Mouse (Mus musculus) midbrain, embryonic 12.5 days (tissue): ENCODE results near the gene Tas2r105. TPM values are rescaled to one million over a fixed set of nuclear protein-coding genes. Genes with fewer than 3 reads are reported as not detected.

Source experiments
- ATAC-seq: fragments of 200-750 bp; cut with Nextera tagmentation; 2 replicates; pipeline ENCODE4 v1.8.0; 2017; ENCODE audit warnings: low read depth, moderate TSS enrichment, moderate library complexity; ENCODE audit not compliant: low FRiP score
- H3K27ac ChIP-seq: fragments of 300-500 bp; sonication (generic); replicated peaks from 2 replicates; pipeline ENCODE4 v1.5.1; 2016; ENCODE audit warnings: mild to moderate bottlenecking
- H3K27me3 ChIP-seq: fragments of 300-500 bp; sonication (generic); 2 replicates; pipeline ENCODE4 v1.6.1; 2016; ENCODE audit warnings: mild to moderate bottlenecking
- H3K36me3 ChIP-seq: fragments of 300-500 bp; sonication (generic); 2 replicates; pipeline ENCODE4 v1.6.1; 2016
- H3K4me1 ChIP-seq: fragments of 300-500 bp; sonication (generic); 2 replicates; pipeline ENCODE4 v1.6.1; 2016
- H3K4me2 ChIP-seq: fragments of 300-500 bp; sonication (generic); replicated peaks from 2 replicates; pipeline ENCODE4 v1.6.1; 2016; ENCODE audit warnings: mild to moderate bottlenecking, moderate library complexity
- H3K4me3 ChIP-seq: fragments of 300-500 bp; sonication (generic); 2 replicates; pipeline ENCODE4 v1.5.1; 2016; ENCODE audit warnings: mild to moderate bottlenecking
- H3K9ac ChIP-seq: fragments of 300-500 bp; sonication (generic); replicated peaks from 2 replicates; pipeline ENCODE4 v1.6.1; 2016; ENCODE audit warnings: mild to moderate bottlenecking, moderate library complexity
- H3K9me3 ChIP-seq: fragments of 300-500 bp; sonication (generic); 2 replicates; pipeline ENCODE4 v1.6.1; 2016; ENCODE audit warnings: mild to moderate bottlenecking
- WGBS: fragments of 180-500 bp; shearing (Covaris S2); methylation state at CpG from one replicate; pipeline ENCODE4 v1.1.7; 2016; 5-methylcytosine and 5-hydroxymethylcytosine counted together
- polyA plus RNA-seq: library from polyadenylated mRNA; unstranded; fragments of >200 nt; fragmentation: Nextera tagmentation; extraction: Ambion mirVana; gene quantifications from 2 replicates; pipeline ENCODE4 v1.2.1, GENCODE M21; 2016

Gene Tas2r105
- polyA plus RNA-seq, result not detected in 2 replicates

- Histone ChIP-seq H3K4me2 (no peak within 1 kb of the TSS), H3K4me3 (no peak within 1 kb of the TSS), H3K9ac (no peak within 1 kb of the TSS), H3K4me1 (no peaks in the 10 kb centered on the region), H3K9me3 (peaks cover 5% of the 10 kb centered on the region; the same call in 1 of the 2 replicates), H3K36me3 (no peaks in the 10 kb centered on the region), H3K27ac (no peak within 1 kb of the TSS), H3K27me3 (no peaks in the 10 kb centered on the region)
- no peak for ATAC-seq
- 75% methylated on average over 1 of the region's 1 CpGs for WGBS
Measured at GRCm38 (mm10) chr6:131687395-131687794, at the start of gene Tas2r105. Gene Tas2r105 (minus strand): TSS chr6:131687495.

- no peak overlapping the region for H3K9ac ChIP-seq
- H3K4me1 ChIP-seq, result no peaks in the 10 kb centered on the region
- H3K27ac ChIP-seq, result no peak overlapping the region
- H3K4me3 ChIP-seq, result no peak overlapping the region
- H3K27me3 ChIP-seq, result no peaks in the 10 kb centered on the region
- 50% methylated on average over 7 of the region's 7 CpGs for WGBS
- no peaks in the 10 kb centered on the region for H3K36me3 ChIP-seq
- peaks cover 7% of the 10 kb centered on the region; the same call in 1 of the 2 replicates for H3K9me3 ChIP-seq
- no peak for ATAC-seq
- no peak overlapping the region for H3K4me2 ChIP-seq
Measured at GRCm38 (mm10) chr6:131712803-131713202, 25.5 kb upstream of the Tas2r105 start.

- Histone ChIP-seq H3K36me3 (no peaks in the 10 kb centered on the region), H3K27me3 (no peaks in the 10 kb centered on the region), H3K4me3 (no peak within 1 kb of the TSS), H3K4me1 (no peaks in the 10 kb centered on the region), H3K9ac (no peak within 1 kb of the TSS), H3K27ac (no peak within 1 kb of the TSS), H3K4me2 (no peak within 1 kb of the TSS), H3K9me3 (peaks cover 5% of the 10 kb centered on the region; the same call in 1 of the 2 replicates)
- ATAC-seq, result no peak
Measured at GRCm38 (mm10) chr6:131689963-131690362, 2.7 kb upstream of the Tas2r105 start, which contains the start of gene Tas2r114. Gene Tas2r114 (minus strand): TSS chr6:131690063.

- Histone ChIP-seq H3K4me1 (no peaks in the 10 kb centered on the region), H3K9me3 (no peaks in the 10 kb centered on the region), H3K27ac (no peak within 1 kb of the TSS), H3K9ac (no peak within 1 kb of the TSS), H3K4me2 (no peak within 1 kb of the TSS), H3K27me3 (no peaks in the 10 kb centered on the region), H3K4me3 (no peak within 1 kb of the TSS), H3K36me3 (no peaks in the 10 kb centered on the region)
- no peak for ATAC-seq
- WGBS, result 80% methylated on average over 1 of the region's 1 CpGs
Measured at GRCm38 (mm10) chr6:131685644-131686043, 1.7 kb downstream of the Tas2r105 start, which contains the start of gene Tas2r104. Gene Tas2r104 (minus strand): TSS chr6:131685744.

GRCm38 (mm10) chr6:131678786-131679185, 8.5 kb downstream of the Tas2r105 start, which contains the start of gene Tas2r106:
Gene Tas2r106 (minus strand): TSS chr6:131678886.
- no peak within 1 kb of the TSS for H3K4me2 ChIP-seq
- no peak within 1 kb of the TSS for H3K4me3 ChIP-seq
- WGBS, result 78% methylated on average over 3 of the region's 3 CpGs
- 0 out of 2 replicates have a peak, but pooled peaks cover 7% of the 10 kb centered on the region for H3K9me3 ChIP-seq
- H3K4me1 ChIP-seq, result no peaks in the 10 kb centered on the region
- H3K36me3 ChIP-seq, result no peaks in the 10 kb centered on the region
- ATAC-seq, result no peak
- H3K27ac ChIP-seq, result no peak within 1 kb of the TSS
- H3K9ac ChIP-seq, result no peak within 1 kb of the TSS
- H3K27me3 ChIP-seq, result no peaks in the 10 kb centered on the region

- Histone ChIP-seq H3K27me3 (no peaks in the 10 kb centered on the region), H3K9ac (no peak within 1 kb of the TSS), H3K27ac (no peak within 1 kb of the TSS), H3K4me1 (no peaks in the 10 kb centered on the region), H3K9me3 (peaks cover 15% of the 10 kb centered on the region), H3K36me3 (no peaks in the 10 kb centered on the region), H3K4me3 (no peak within 1 kb of the TSS), H3K4me2 (no peak within 1 kb of the TSS)
- ATAC-seq, result no peak
Measured at GRCm38 (mm10) chr6:131660049-131660448, 27.2 kb downstream of the Tas2r105 start, which contains the start of gene Tas2r107. Gene Tas2r107 (minus strand): TSS chr6:131660149.

Other genes with a start within 250 kb of the Tas2r105 start
- not detected in 2 replicates for gene 5430401F13Rik, start 201.1 kb downstream of the Tas2r105 start, polyA plus RNA-seq
- not detected in 2 replicates for gene Gm6619, start 201.1 kb downstream of the Tas2r105 start, polyA plus RNA-seq
- not detected in 2 replicates for gene Tas2r130, start 56.6 kb downstream of the Tas2r105 start, polyA plus RNA-seq
- not detected in 2 replicates for gene Tas2r107, start 27.3 kb downstream of the Tas2r105 start, polyA plus RNA-seq
- not detected in 2 replicates for gene Tas2r106, start 8.6 kb downstream of the Tas2r105 start, polyA plus RNA-seq
- not detected in 2 replicates for gene Tas2r104, start 1.8 kb downstream of the Tas2r105 start, polyA plus RNA-seq
- gene Tas2r114, start 2.6 kb upstream of the Tas2r105 start, polyA plus RNA-seq, result not detected in 2 replicates